Mouse (Mus musculus): ENCODE measurements around the gene Marf1. TPM values are rescaled to one million over a fixed set of nuclear protein-coding genes. Genes with fewer than 3 reads are reported as not detected.
"Not testable (repeated sequence)": the region's sequence is repeated elsewhere in the genome, so short reads cannot be mapped to it uniquely, and the experiment has no call there.

The Marf1 gene
- polyA plus RNA-seq, 1 experiment from 2014 or later: 16.3 TPM

DNA sequence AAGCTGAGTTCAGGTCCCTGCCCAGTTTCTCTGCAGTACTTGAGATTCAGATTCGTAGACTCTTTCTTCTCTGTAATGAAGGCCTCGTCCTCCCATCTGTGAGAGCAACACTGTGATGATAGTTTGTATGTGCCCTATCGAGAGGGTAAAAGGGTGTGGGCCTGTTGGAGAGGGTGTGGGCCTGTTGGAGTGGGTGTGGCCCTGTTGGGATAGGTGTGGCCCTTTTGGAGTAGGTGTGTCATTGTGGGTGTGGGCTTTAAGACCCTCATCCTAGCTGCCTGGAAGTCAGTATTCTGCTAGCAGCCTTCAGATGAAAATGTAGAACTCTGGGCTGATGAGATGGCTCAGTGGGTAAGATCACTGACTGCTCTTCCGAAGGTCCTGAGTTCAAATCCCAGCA is 3.3 kb upstream of the Marf1 start:
- Histone ChIP-seq H3K27me3 (ENCODE audit: insufficient read depth, low read length) (no peaks in the 10 kb centered on the region), H3K9ac (replicated peaks; ENCODE audit: low read length) (no peak overlapping the region), H3K4me3 (ENCODE audit: low read length) (no peak overlapping the region), H3K27ac (ENCODE audit: low read length) (no peak overlapping the region), H3K9me3 (ENCODE audit: low read length) (no peaks in the 10 kb centered on the region), H3K4me2 (replicated peaks; ENCODE audit: low read depth, low read length) (no peak overlapping the region), H3K4me1 (ENCODE audit: insufficient read depth, low read length) (peaks cover 21% of the 10 kb centered on the region), H3K36me3 (ENCODE audit: insufficient read depth, low read length) (peaks cover 29% of the 10 kb centered on the region)
- WGBS: 91% methylated on average over 4 of the region's 4 CpGs
- ATAC-seq (ENCODE audit: low FRiP score, low TSS enrichment): no peak

DNA sequence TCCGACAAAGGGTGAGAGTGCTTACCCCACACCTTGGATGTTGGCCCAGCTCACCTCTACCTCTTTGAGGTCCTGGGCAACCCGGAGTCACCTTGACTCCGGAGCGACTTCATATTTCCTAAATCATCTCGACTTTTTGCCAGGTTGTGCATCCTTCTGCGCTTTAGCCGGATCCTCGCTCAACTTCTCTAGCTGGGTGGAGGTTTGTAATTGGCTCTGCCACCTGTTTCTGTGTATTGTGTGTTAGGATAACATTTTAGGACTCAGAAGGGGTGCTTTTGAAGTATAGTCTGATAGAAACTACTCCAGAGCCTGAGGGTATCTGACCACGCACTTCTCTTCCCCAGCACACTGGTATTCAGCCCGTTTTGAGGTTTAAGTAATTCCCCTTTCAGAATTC is 580 bp upstream of the Marf1 start:
- no peaks in the 10 kb centered on the region for H3K9me3 ChIP-seq (ENCODE audit: low read length)
- 0 out of 2 replicates have a peak, but pooled peaks cover 4% of the 10 kb centered on the region for H3K36me3 ChIP-seq (ENCODE audit: insufficient read depth, low read length)
- H3K27ac ChIP-seq (ENCODE audit: low read length): peak overlapping the region; percentile 93
- H3K4me2 ChIP-seq (replicated peaks; ENCODE audit: low read depth, low read length): peak overlapping the region; percentile 65
- H3K9ac ChIP-seq (replicated peaks; ENCODE audit: low read length): peak overlapping the region; percentile 76
- H3K4me3 ChIP-seq (ENCODE audit: low read length): peak overlapping the region; percentile 63
- H3K4me1 ChIP-seq (ENCODE audit: insufficient read depth, low read length): peaks cover 25% of the 10 kb centered on the region
- no peaks in the 10 kb centered on the region for H3K27me3 ChIP-seq (ENCODE audit: insufficient read depth, low read length)
- WGBS: 3% methylated on average over 10 of the region's 10 CpGs
- ATAC-seq (ENCODE audit: low FRiP score, low TSS enrichment): no peak

DNA sequence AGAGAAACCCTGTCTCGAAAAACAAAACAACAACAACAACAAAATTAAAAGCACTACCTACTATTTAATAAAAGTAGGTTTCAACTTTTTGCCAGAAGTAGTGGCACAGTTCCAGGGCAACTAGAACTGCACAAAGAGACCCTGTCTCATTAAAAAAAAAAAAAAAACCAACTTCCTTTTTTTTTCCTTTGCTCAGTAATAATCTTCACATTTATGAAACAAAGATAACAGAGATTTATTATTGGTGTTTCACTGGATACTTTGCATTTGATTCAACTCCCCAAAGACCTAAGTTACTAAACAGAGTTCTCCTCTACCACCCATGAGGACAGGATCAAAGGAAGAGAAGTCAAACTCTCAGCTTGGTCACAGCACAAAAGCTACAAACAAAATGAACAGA is 2.2 kb downstream of the Marf1 start:
- Histone ChIP-seq H3K36me3 (ENCODE audit: insufficient read depth, low read length) (no peaks in the 10 kb centered on the region), H3K4me2 (replicated peaks; ENCODE audit: low read depth, low read length) (no peak overlapping the region), H3K9ac (replicated peaks; ENCODE audit: low read length) (no peak overlapping the region), H3K9me3 (ENCODE audit: low read length) (no peaks in the 10 kb centered on the region), H3K4me1 (ENCODE audit: insufficient read depth, low read length) (peaks cover 34% of the 10 kb centered on the region), H3K4me3 (ENCODE audit: low read length) (no peak overlapping the region), H3K27ac (ENCODE audit: low read length) (no peak overlapping the region), H3K27me3 (ENCODE audit: insufficient read depth, low read length) (no peaks in the 10 kb centered on the region)
- WGBS: 87% methylated on average over 1 of the region's 1 CpGs
- no peak for ATAC-seq (ENCODE audit: low FRiP score, low TSS enrichment)

DNA sequence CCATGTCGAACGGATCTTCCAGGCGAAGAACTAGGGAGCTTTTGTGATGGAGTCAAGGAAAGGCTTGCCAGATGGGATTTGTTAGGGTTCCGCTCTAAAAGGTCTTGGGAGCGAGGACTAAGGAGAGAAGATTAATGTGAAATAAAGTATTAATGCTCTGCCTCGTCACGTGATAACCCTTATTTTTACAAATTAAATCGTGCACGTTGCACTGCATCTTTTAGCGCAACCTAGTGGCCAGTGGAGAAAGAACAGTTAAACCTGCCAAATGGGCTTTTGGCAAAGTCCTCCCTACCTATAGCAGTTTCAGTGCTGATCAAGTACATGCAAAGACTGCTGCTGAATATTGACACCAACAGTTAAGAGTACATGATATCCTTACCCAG is 3.4 kb downstream of the Marf1 start:
- H3K27ac ChIP-seq (ENCODE audit: low read length): peak overlapping the region; percentile 97
- H3K4me2 ChIP-seq (replicated peaks; ENCODE audit: low read depth, low read length): peak overlapping the region; percentile 62
- H3K36me3 ChIP-seq (ENCODE audit: insufficient read depth, low read length): no peaks in the 10 kb centered on the region
- H3K9ac ChIP-seq (replicated peaks; ENCODE audit: low read length): peak overlapping the region; percentile 79
- no peak; the same call in 1 of the 2 replicates for ATAC-seq (ENCODE audit: low FRiP score, low TSS enrichment)
- H3K4me1 ChIP-seq (ENCODE audit: insufficient read depth, low read length): peaks cover 23% of the 10 kb centered on the region
- 0% methylated on average over 10 of the region's 10 CpGs for WGBS
- H3K9me3 ChIP-seq (ENCODE audit: low read length): no peaks in the 10 kb centered on the region
- H3K27me3 ChIP-seq (ENCODE audit: insufficient read depth, low read length): no peaks in the 10 kb centered on the region
- peak overlapping the region; percentile 91 for H3K4me3 ChIP-seq (ENCODE audit: low read length)

DNA sequence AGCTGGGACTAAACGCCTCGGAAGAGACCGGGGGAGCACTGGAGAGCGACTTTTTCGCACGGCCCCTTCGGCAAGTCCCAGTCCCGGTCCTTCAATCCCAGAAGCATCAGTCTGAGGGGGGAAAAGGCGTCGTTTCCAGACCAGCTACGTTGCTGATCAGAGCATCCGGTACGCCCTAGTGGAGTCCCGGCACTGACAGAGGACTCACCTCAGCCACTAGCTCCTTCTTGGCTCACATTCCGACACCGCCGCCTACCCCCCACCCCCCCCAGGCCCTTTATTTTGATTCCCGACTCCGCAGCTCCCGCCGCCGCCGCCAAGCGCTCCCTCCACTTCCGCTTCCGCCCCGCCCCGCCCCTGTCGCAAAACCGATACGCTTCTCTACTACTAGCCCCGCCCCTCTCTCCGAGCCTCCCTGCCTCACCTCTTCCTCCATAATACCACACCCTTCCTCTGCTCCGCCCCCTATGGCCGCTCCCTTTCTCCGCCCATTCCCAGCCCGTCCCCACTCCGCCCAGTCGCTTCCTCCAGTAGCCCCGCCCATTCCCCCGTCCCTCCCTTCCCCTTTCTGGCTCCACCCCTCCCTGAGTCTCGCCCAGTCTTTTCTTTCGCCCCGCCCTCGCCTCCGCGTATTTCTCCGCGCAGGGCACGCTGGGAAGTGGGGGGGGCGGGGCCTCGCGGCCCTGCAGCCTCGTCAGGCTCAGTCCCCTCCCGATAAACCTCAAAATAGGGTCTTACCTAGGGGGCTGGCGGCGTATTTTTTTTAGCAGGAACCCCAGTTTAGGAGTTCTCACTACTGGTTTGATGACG is 4.0 kb downstream of the Marf1 start:
- WGBS: under 1% methylated on average over 47 of the region's 58 CpGs
- ATAC-seq (ENCODE audit: low FRiP score, low TSS enrichment): peak; percentile 94
- H3K4me1 ChIP-seq (ENCODE audit: insufficient read depth, low read length): peaks cover 18% of the 10 kb centered on the region

DNA sequence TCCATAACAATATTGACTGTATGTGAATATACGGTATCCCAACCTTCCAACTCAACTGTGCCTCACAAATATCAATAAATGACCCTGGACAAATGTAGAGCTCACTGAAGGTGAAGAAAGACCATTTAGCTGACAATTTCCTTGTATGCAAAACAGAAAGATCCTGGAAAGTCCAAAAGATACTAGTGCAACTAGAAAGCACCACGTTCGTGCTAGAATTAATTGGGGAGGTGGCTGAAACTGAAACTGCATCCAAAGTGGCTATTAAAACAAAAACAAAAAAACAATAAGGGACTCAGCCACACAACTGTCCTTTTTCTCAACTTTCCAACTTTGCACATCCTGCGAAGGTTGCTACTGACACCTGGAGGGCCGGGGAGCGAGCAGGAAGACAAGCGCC is 4.6 kb downstream of the Marf1 start:
- H3K4me1 ChIP-seq (ENCODE audit: insufficient read depth, low read length): peaks cover 13% of the 10 kb centered on the region
- H3K36me3 ChIP-seq (ENCODE audit: insufficient read depth, low read length): 0 out of 2 replicates have a peak, but pooled peaks cover 3% of the 10 kb centered on the region
- H3K9me3 ChIP-seq (ENCODE audit: low read length): no peaks in the 10 kb centered on the region
- peak overlapping the region; percentile 91 for H3K4me3 ChIP-seq (ENCODE audit: low read length)
- H3K27me3 ChIP-seq (ENCODE audit: insufficient read depth, low read length): no peaks in the 10 kb centered on the region
- peak overlapping the region; percentile 58 for H3K4me2 ChIP-seq (replicated peaks; ENCODE audit: low read depth, low read length)
- 8% methylated on average over 7 of the region's 7 CpGs for WGBS
- H3K27ac ChIP-seq (ENCODE audit: low read length): peak overlapping the region; percentile 74
- peak overlapping the region; percentile 86 for H3K9ac ChIP-seq (replicated peaks; ENCODE audit: low read length)
- ATAC-seq (ENCODE audit: low FRiP score, low TSS enrichment): no peak

More for the DNA sequence above, 4.0 kb downstream of the Marf1 start:
- no peaks in the 10 kb centered on the region for H3K27me3 ChIP-seq (ENCODE audit: insufficient read depth, low read length)
- no peaks in the 10 kb centered on the region for H3K36me3 ChIP-seq (ENCODE audit: insufficient read depth, low read length)
- H3K4me3 ChIP-seq (ENCODE audit: low read length): peak overlapping the region; percentile 91
- peak overlapping the region; percentile 97 for H3K27ac ChIP-seq (ENCODE audit: low read length)
- peak overlapping the region; percentile 62 for H3K4me2 ChIP-seq (replicated peaks; ENCODE audit: low read depth, low read length)
- H3K9ac ChIP-seq (replicated peaks; ENCODE audit: low read length): peak overlapping the region; percentile 86
- no peaks in the 10 kb centered on the region for H3K9me3 ChIP-seq (ENCODE audit: low read length)

DNA sequence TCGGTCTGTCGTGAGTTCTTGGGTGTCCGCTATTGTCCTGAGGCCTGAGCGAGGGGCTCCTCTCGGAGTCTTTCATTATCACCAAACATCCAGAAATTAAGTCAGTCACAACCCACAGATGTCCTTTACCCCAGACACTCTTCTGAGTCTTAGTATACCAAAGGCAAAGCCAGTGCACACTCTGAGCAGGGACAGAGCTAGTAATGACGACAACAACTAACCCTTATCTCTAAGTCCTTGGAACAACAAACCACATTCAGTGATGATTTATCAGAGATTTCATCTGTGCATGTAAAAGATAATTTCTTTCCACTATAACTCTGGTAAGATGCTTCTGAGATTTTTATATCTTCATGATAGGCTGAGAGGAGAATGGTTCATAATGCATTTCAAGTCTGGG is 6.8 kb downstream of the Marf1 start:
- Histone ChIP-seq H3K4me1 (ENCODE audit: insufficient read depth, low read length) (peaks cover 13% of the 10 kb centered on the region), H3K4me2 (replicated peaks; ENCODE audit: low read depth, low read length) (no peak overlapping the region), H3K9me3 (ENCODE audit: low read length) (no peaks in the 10 kb centered on the region), H3K9ac (replicated peaks; ENCODE audit: low read length) (no peak overlapping the region), H3K36me3 (ENCODE audit: insufficient read depth, low read length) (peaks cover 24% of the 10 kb centered on the region), H3K4me3 (ENCODE audit: low read length) (no peak overlapping the region), H3K27ac (ENCODE audit: low read length) (no peak overlapping the region), H3K27me3 (ENCODE audit: insufficient read depth, low read length) (no peaks in the 10 kb centered on the region)
- no peak for ATAC-seq (ENCODE audit: low FRiP score, low TSS enrichment)
- WGBS: 91% methylated on average over 5 of the region's 6 CpGs

DNA sequence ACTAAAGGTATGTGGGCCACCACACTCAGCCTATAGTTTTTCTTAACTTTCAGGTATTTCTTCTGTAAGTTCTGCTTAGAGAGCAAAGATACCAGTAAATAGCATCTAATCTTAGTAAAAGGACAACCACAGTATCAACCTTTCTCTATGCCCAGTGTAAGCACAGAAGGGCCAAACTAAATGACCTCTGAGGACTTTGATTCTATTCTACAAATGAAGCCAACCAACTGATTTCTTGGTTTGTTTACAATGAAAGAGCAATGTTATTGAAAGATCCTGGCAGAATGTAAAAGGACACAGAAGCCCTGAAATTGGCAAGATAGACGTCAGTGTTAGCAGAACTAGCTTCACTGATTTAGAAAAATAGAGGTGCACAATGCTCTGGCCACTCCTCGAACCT is 7.5 kb downstream of the Marf1 start:
- H3K27ac ChIP-seq (ENCODE audit: low read length); H3K27me3 ChIP-seq (ENCODE audit: insufficient read depth, low read length); H3K4me3 ChIP-seq (ENCODE audit: low read length); H3K9me3 ChIP-seq (ENCODE audit: low read length); ATAC-seq (ENCODE audit: low FRiP score, low TSS enrichment); H3K9ac ChIP-seq (replicated peaks; ENCODE audit: low read length); H3K4me2 ChIP-seq (replicated peaks; ENCODE audit: low read depth, low read length): not testable (repeated sequence)
- peaks cover 26% of the 10 kb centered on the region for H3K36me3 ChIP-seq (ENCODE audit: insufficient read depth, low read length)
- 82% methylated on average over 1 of the region's 2 CpGs for WGBS
- H3K4me1 ChIP-seq (ENCODE audit: insufficient read depth, low read length): peaks cover 13% of the 10 kb centered on the region

DNA sequence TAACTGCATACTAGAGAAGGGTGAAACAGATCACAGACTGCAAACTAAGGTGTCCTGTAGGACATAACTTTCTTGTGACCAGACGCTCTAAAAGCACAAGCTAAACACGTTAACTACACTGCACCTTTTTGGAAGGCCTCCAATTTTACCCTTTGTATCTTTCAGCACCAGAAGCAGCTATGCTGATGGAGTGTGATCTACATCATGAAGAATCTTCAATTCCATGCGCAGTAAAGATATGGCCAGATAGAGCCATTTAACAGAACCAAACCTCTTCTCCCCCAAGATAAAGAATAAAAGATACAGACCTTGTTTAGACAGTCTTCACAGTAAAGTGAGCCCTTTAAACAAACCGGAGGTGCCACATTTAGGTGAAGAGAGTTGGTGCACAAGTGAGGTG is 11.4 kb downstream of the Marf1 start:
- Histone ChIP-seq H3K27ac (ENCODE audit: low read length) (no peak overlapping the region), H3K36me3 (ENCODE audit: insufficient read depth, low read length) (peaks cover 50% of the 10 kb centered on the region), H3K27me3 (ENCODE audit: insufficient read depth, low read length) (no peaks in the 10 kb centered on the region), H3K4me2 (replicated peaks; ENCODE audit: low read depth, low read length) (no peak overlapping the region), H3K9ac (replicated peaks; ENCODE audit: low read length) (no peak overlapping the region), H3K4me1 (ENCODE audit: insufficient read depth, low read length) (no peaks in the 10 kb centered on the region), H3K4me3 (ENCODE audit: low read length) (no peak overlapping the region), H3K9me3 (ENCODE audit: low read length) (no peaks in the 10 kb centered on the region)
- no peak for ATAC-seq (ENCODE audit: low FRiP score, low TSS enrichment)
- WGBS: 90% methylated on average over 4 of the region's 4 CpGs

DNA sequence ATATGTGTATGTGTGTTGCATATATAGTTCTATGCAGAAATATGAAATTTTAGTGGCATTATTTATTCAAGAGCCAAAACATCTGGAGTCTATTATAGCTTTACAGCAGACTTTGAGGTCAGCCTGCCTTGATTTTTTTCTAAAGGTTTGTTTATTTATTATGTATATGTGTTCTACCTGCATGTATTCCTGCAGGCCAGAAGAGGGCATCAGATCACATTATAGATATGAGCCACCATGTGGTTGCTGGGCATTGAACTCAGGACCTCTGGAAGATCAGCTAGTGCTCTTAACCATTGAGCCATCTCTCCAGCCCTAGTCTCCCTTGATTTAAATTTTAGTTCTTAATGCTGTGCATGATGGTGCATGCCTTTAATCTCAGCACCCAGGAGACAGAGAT is 15.4 kb downstream of the Marf1 start:
- Histone ChIP-seq H3K36me3 (ENCODE audit: insufficient read depth, low read length) (peaks cover 68% of the 10 kb centered on the region), H3K9ac (replicated peaks; ENCODE audit: low read length) (no peak overlapping the region), H3K4me3 (ENCODE audit: low read length) (no peak overlapping the region), H3K9me3 (ENCODE audit: low read length) (no peaks in the 10 kb centered on the region), H3K27me3 (ENCODE audit: insufficient read depth, low read length) (no peaks in the 10 kb centered on the region), H3K4me2 (replicated peaks; ENCODE audit: low read depth, low read length) (no peak overlapping the region), H3K27ac (ENCODE audit: low read length) (no peak overlapping the region), H3K4me1 (ENCODE audit: insufficient read depth, low read length) (no peaks in the 10 kb centered on the region)
- no peak for ATAC-seq (ENCODE audit: low FRiP score, low TSS enrichment)
